Mouse (Mus musculus): Measurements from ENCODE around the gene Tacc3. TPM values are rescaled to one million over a fixed set of nuclear protein-coding genes. Genes with fewer than 3 reads are reported as not detected.

The Tacc3 gene
- total and polyA plus RNA-seq, 3 experiments: 1.4 to 3.1 (median 1.8) TPM

DNA sequence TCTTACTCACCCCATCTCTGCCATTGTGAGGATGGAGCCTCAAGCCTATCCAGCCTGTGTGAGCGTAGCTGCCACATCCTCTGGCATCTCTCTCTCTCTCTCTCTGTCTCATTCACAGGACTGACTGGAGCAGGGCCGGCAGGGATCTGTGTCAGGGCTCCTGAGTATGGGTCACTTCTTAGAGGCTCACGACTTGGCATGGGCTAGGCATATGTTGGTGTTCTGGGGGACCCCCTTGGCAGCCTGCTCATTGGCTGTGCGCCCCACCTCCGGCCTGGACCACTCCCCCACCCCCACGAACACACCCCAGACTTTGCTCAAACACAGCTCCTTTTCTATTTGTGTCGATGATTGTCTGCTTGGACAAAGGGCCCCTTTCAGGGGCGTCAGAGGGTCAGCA, 46.1 kb downstream of the Tacc3 start:
- intact Hi-C loops (cut with DNase I): no loop called here
- H3K27me3 ChIP-seq (ENCODE audit: control insufficient read depth, insufficient read depth, low read length): no peaks in the 10 kb centered on the region
- H3K79me2 ChIP-seq (replicated peaks; ENCODE audit: control insufficient read depth, insufficient read depth, low read length): no peaks in the 10 kb centered on the region
- TF ChIP-seq POLR2A (IDR thresholded peaks at IDR 0.05; ENCODE audit: insufficient read depth, low read depth, low read length): no peak
- no peak for TF ChIP-seq EP300 (IDR thresholded peaks at IDR 0.05; ENCODE audit: insufficient read depth, low read depth, low read length)
- TF ChIP-seq CTCF (IDR thresholded peaks at IDR 0.05): no peak
- H3K4me1 ChIP-seq (ENCODE audit: control insufficient read depth, insufficient read depth, low read length): no peaks in the 10 kb centered on the region
- H3K27ac ChIP-seq: no peak overlapping the region
- H3K4me3 ChIP-seq: no peak overlapping the region
- no peak overlapping the region for H3K9ac ChIP-seq (ENCODE audit: low read depth, low read length)
- no peak for DNase-seq
- 88% methylated on average over 8 of the region's 8 CpGs for WGBS
- no peaks in the 10 kb centered on the region for H3K36me3 ChIP-seq (ENCODE audit: control insufficient read depth, insufficient read depth, low read length)

- Histone ChIP-seq H3K27me3 (ENCODE audit: control insufficient read depth, insufficient read depth, low read length) (no peaks in the 10 kb centered on the region), H3K4me3 (no peak overlapping the region), H3K27ac (no peak overlapping the region), H3K36me3 (ENCODE audit: control insufficient read depth, insufficient read depth, low read length) (no peaks in the 10 kb centered on the region), H3K4me1 (ENCODE audit: control insufficient read depth, insufficient read depth, low read length) (no peaks in the 10 kb centered on the region), H3K9ac (ENCODE audit: low read depth, low read length) (no peak overlapping the region), H3K79me2 (replicated peaks; ENCODE audit: control insufficient read depth, insufficient read depth, low read length) (no peaks in the 10 kb centered on the region)
- intact Hi-C loops (cut with DNase I): no loop called here
- TF ChIP-seq EP300 (IDR thresholded peaks at IDR 0.05; ENCODE audit: insufficient read depth, low read depth, low read length) (no peak), POLR2A (IDR thresholded peaks at IDR 0.05; ENCODE audit: insufficient read depth, low read depth, low read length) (no peak), CTCF (IDR thresholded peaks at IDR 0.05) (no peak)
- 25% methylated on average over 11 of the region's 11 CpGs for WGBS
- no peak for DNase-seq
Measured at GRCm38 (mm10) chr5:33704945-33705611, 47.1 kb downstream of the Tacc3 start.

DNA sequence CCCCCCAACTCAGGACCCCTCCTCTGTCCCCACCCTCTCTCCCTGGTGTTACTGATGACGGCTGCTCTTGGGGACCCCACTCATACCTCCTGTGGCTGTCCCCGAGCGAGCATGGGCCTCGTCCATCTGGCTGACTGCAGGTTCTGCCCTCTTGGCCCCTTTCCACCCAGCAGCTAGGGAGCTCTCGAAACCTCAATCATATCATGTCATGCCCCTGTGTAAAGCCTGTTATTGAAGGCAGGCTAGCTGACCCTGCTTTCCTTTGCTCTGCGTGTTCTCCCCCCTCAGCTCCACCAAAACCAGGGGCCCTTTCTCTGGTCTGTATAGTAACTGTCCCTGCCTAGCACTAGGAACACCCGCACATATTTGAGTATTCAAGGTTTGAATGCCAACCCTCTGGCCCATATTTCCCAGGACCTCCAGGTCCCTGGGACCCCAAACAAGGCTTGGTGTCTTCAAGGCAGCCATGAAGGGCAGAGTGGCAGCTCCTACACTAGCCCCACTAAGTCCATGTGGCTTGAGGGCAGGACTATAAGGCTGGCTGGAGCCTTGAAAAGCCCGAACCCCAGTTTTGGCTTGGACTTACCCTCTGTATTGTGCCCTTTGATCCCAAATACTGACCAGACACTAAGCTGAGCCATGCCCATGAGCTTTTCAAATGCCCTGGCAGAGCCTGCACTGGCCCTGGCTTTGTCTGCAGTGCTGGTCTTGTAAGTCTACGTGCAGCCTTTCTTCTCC, 47.9 kb downstream of the Tacc3 start:
- intact Hi-C loops (cut with DNase I): no loop called here

GRCm38 (mm10) chr5:33706350-33706629, 48.4 kb downstream of the Tacc3 start:
- no peak for DNase-seq
- no peaks in the 10 kb centered on the region for H3K36me3 ChIP-seq (ENCODE audit: control insufficient read depth, insufficient read depth, low read length)
- H3K79me2 ChIP-seq (replicated peaks; ENCODE audit: control insufficient read depth, insufficient read depth, low read length): no peaks in the 10 kb centered on the region
- intact Hi-C loops (cut with DNase I): no loop called here
- TF ChIP-seq EP300 (IDR thresholded peaks at IDR 0.05; ENCODE audit: insufficient read depth, low read depth, low read length): no peak
- TF ChIP-seq CTCF (IDR thresholded peaks at IDR 0.05): no peak
- TF ChIP-seq POLR2A (IDR thresholded peaks at IDR 0.05; ENCODE audit: insufficient read depth, low read depth, low read length): no peak
- no peaks in the 10 kb centered on the region for H3K4me1 ChIP-seq (ENCODE audit: control insufficient read depth, insufficient read depth, low read length)
- H3K27me3 ChIP-seq (ENCODE audit: control insufficient read depth, insufficient read depth, low read length): no peaks in the 10 kb centered on the region
- H3K4me3 ChIP-seq: no peak overlapping the region
- WGBS: 90% methylated on average over 1 of the region's 1 CpGs
- no peak overlapping the region for H3K9ac ChIP-seq (ENCODE audit: low read depth, low read length)
- H3K27ac ChIP-seq: no peak overlapping the region

More for the DNA sequence above, 47.9 kb downstream of the Tacc3 start:
- no peak for TF ChIP-seq EP300 (IDR thresholded peaks at IDR 0.05; ENCODE audit: insufficient read depth, low read depth, low read length)
- no peak for TF ChIP-seq CTCF (IDR thresholded peaks at IDR 0.05)
- TF ChIP-seq POLR2A (IDR thresholded peaks at IDR 0.05; ENCODE audit: insufficient read depth, low read depth, low read length): no peak
- Histone ChIP-seq H3K27me3 (ENCODE audit: control insufficient read depth, insufficient read depth, low read length) (no peaks in the 10 kb centered on the region), H3K9ac (ENCODE audit: low read depth, low read length) (no peak overlapping the region), H3K79me2 (replicated peaks; ENCODE audit: control insufficient read depth, insufficient read depth, low read length) (no peaks in the 10 kb centered on the region), H3K4me3 (no peak overlapping the region), H3K4me1 (ENCODE audit: control insufficient read depth, insufficient read depth, low read length) (no peaks in the 10 kb centered on the region), H3K27ac (no peak overlapping the region), H3K36me3 (ENCODE audit: control insufficient read depth, insufficient read depth, low read length) (no peaks in the 10 kb centered on the region)
- 63% methylated on average over 9 of the region's 9 CpGs for WGBS
- DNase-seq: no peak

DNA sequence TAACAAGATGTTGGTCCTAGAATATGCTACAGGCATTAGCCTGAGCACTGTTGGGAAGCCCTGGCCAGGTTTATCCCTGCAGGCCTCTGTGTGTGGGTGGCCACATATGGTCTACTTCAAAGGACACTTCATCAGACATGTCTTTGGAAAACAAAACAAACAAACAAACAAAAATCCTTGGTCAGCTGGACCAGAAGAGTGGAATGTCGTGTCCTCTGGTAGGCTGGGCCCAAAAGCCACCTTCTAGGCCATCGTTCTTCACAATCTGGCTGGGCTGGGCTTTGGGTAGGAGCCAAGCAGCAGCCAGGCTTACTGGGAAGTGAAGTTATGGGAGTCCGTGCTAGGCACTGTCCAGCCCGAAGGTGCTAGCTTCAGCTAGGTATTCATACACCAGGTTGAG, 49.2 kb downstream of the Tacc3 start:
- TF ChIP-seq POLR2A (IDR thresholded peaks at IDR 0.05; ENCODE audit: insufficient read depth, low read depth, low read length) (no peak), CTCF (IDR thresholded peaks at IDR 0.05) (no peak), EP300 (IDR thresholded peaks at IDR 0.05; ENCODE audit: insufficient read depth, low read depth, low read length) (no peak)
- Histone ChIP-seq H3K4me3 (no peak overlapping the region), H3K27ac (no peak overlapping the region), H3K36me3 (ENCODE audit: control insufficient read depth, insufficient read depth, low read length) (no peaks in the 10 kb centered on the region), H3K4me1 (ENCODE audit: control insufficient read depth, insufficient read depth, low read length) (no peaks in the 10 kb centered on the region), H3K9ac (ENCODE audit: low read depth, low read length) (no peak overlapping the region), H3K79me2 (replicated peaks; ENCODE audit: control insufficient read depth, insufficient read depth, low read length) (no peaks in the 10 kb centered on the region), H3K27me3 (ENCODE audit: control insufficient read depth, insufficient read depth, low read length) (no peaks in the 10 kb centered on the region)
- 45% methylated on average over 4 of the region's 4 CpGs for WGBS
- DNase-seq: no peak
- intact Hi-C loops (cut with DNase I): no loop called here

DNA sequence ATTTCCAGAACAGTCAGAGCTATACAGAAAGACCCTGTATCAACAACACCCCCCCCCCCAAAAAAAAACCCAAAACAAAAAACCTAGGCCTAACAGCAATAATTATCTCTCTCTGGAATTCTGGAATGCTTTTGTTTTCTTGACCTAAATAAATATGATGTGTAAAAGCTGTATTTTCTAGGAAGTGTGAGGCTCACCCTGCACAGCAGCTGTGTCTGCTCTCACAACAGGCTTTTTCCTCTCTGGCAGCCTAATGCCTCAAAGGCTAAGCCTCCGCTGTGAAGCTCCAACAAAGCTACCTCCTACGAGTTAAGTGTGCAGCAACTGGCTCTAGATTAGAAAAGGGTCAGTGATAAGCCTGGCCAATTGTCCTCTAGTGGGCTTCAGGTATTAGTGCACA, 51.1 kb downstream of the Tacc3 start:
- DNase-seq: no peak
- WGBS: 68% methylated on average over 2 of the region's 2 CpGs
- intact Hi-C loops (cut with DNase I): no loop called here
- Histone ChIP-seq H3K4me3 (no peak overlapping the region), H3K36me3 (ENCODE audit: control insufficient read depth, insufficient read depth, low read length) (no peaks in the 10 kb centered on the region), H3K27me3 (ENCODE audit: control insufficient read depth, insufficient read depth, low read length) (no peaks in the 10 kb centered on the region), H3K9ac (ENCODE audit: low read depth, low read length) (no peak overlapping the region), H3K4me1 (ENCODE audit: control insufficient read depth, insufficient read depth, low read length) (no peaks in the 10 kb centered on the region), H3K27ac (no peak overlapping the region), H3K79me2 (replicated peaks; ENCODE audit: control insufficient read depth, insufficient read depth, low read length) (no peaks in the 10 kb centered on the region)
- no peak for TF ChIP-seq POLR2A (IDR thresholded peaks at IDR 0.05; ENCODE audit: insufficient read depth, low read depth, low read length)

Measured in heart, adult 2 months (tissue).